Mouse (Mus musculus): ENCODE results near the gene Olfr843. TPM values are rescaled to one million over a fixed set of nuclear protein-coding genes. Genes with fewer than 3 reads are reported as not detected.

Gene Olfr843
- polyA plus RNA-seq (2012; fragmentation: generic; extraction: Trizol), result not detected
- long read RNA-seq, experiment 1, result 0 reads
- long read RNA-seq, experiment 2, result 0 reads

- H3K36me3 ChIP-seq (ENCODE audit: control insufficient read depth, insufficient read depth), result no peaks in the 10 kb centered on the region
- no peaks in the 10 kb centered on the region for H3K27me3 ChIP-seq (ENCODE audit: control insufficient read depth, insufficient read depth, insufficient read length)
- H3K79me2 ChIP-seq (ENCODE audit: control insufficient read depth, insufficient read depth), result no peaks in the 10 kb centered on the region
- H3K4me3 ChIP-seq (ENCODE audit: insufficient read depth, poor library complexity, severe bottlenecking), result no peak within 1 kb of the TSS
- no peaks in the 10 kb centered on the region for H3K79me3 ChIP-seq (ENCODE audit: low read depth)
- TF ChIP-seq MYOD1 (IDR thresholded peaks at IDR 0.05; ENCODE audit: control insufficient read depth, insufficient read length, low read depth), result no peak
- TF ChIP-seq CEBPB (IDR thresholded peaks at IDR 0.05; ENCODE audit: low read depth), result no peak
- TF ChIP-seq MYOG (IDR thresholded peaks at IDR 0.05; ENCODE audit: control insufficient read depth, extremely low read depth, insufficient read length), result no peak
- no peak for TF ChIP-seq CTCF (IDR thresholded peaks at IDR 0.05; ENCODE audit: control insufficient read depth, insufficient read depth, insufficient read length)
- TF ChIP-seq FOSL1 (IDR thresholded peaks at IDR 0.05; ENCODE audit: insufficient read depth, low read length, poor library complexity, severe bottlenecking), result no peak
- no peak for TF ChIP-seq USF1 (IDR thresholded peaks at IDR 0.05; ENCODE audit: low read depth)
- TF ChIP-seq MAX (IDR thresholded peaks at IDR 0.05), result no peak
- H3ac ChIP-seq (ENCODE audit: control insufficient read depth, insufficient read length, low read depth), result no peak within 1 kb of the TSS
Observed at GRCm38 (mm10) chr9:19251887-19252286, at the start of gene Olfr843. Olfr843 (minus strand) TSS chr9:19251987.

Other genes starting within 250 kb of the Olfr843 start
- gene Olfr835, start 219.3 kb downstream of the Olfr843 start, polyA plus RNA-seq (2012; fragmentation: generic; extraction: Trizol), result not detected
- not detected for gene Olfr836, start 131.6 kb downstream of the Olfr843 start, polyA plus RNA-seq (2012; fragmentation: generic; extraction: Trizol)
- gene Olfr837, start 115.7 kb downstream of the Olfr843 start, polyA plus RNA-seq (2012; fragmentation: generic; extraction: Trizol), result not detected
- under 0.01 TPM for gene Olfr839-ps1, start 74.7 kb downstream of the Olfr843 start, polyA plus RNA-seq (2012; fragmentation: generic; extraction: Trizol)
- not detected for gene Olfr844, start 64.4 kb upstream of the Olfr843 start, polyA plus RNA-seq (2012; fragmentation: generic; extraction: Trizol)
- gene Olfr845, start 84.5 kb upstream of the Olfr843 start, polyA plus RNA-seq (2012; fragmentation: generic; extraction: Trizol), result 0.01 TPM
- 0.04 TPM for gene Olfr846, start 112.0 kb upstream of the Olfr843 start, polyA plus RNA-seq (2012; fragmentation: generic; extraction: Trizol)
- gene Olfr847, start 126.7 kb upstream of the Olfr843 start, polyA plus RNA-seq (2012; fragmentation: generic; extraction: Trizol), result 0.04 TPM
- gene Olfr849, start 188.3 kb upstream of the Olfr843 start, polyA plus RNA-seq (2012; fragmentation: generic; extraction: Trizol), result 0.01 TPM
- not detected for gene Olfr850, start 226.3 kb upstream of the Olfr843 start, polyA plus RNA-seq (2012; fragmentation: generic; extraction: Trizol)
- not detected for gene Olfr851, start 241.3 kb upstream of the Olfr843 start, polyA plus RNA-seq (2012; fragmentation: generic; extraction: Trizol)

All from C2C12 (cell line).